Mouse (Mus musculus): ENCODE results near the gene Ank3. TPM values are rescaled to one million over a fixed set of nuclear protein-coding genes. Genes with fewer than 3 reads are reported as not detected.

Gene Ank3
- polyA plus RNA-seq, 2 experiments, result 3.1 to 5.3 TPM

- Histone ChIP-seq H3K9me3 (ENCODE audit: control insufficient read depth, low read length) (no peaks in the 10 kb centered on the region), H3K9ac (replicated peaks) (no peak overlapping the region), H3K36me3 (replicated peaks; ENCODE audit: control insufficient read depth, insufficient read depth, low read depth) (no peaks in the 10 kb centered on the region), H3K27ac (no peak overlapping the region), H3K27me3 (ENCODE audit: control insufficient read depth, insufficient read depth, low read length) (no peaks in the 10 kb centered on the region), H3K4me1 (replicated peaks; ENCODE audit: control insufficient read depth in 2 of 2, insufficient read depth in 2 of 2, low read length in 1 of 2) (peaks cover 3 to 18% of the 10 kb centered on the region in 2 experiments; a peak in 3 of 4 replicates), H3K4me2 (ENCODE audit: low read depth) (no peak overlapping the region), H3K4me3 (ENCODE audit: insufficient read depth in 1 of 2, low read depth in 2 of 2, low read length in 2 of 2) (no peak overlapping the region)
- DNase-seq (ENCODE audit: low read depth in 3 of 3, low spot score in 3 of 3) (no peak), ATAC-seq (ENCODE audit: insufficient read depth) (no peak)
- 13% methylated on average over 8 of the region's 8 CpGs for WGBS (ENCODE audit: insufficient replicate concordance)
- no peak for TF ChIP-seq EP300 (IDR thresholded peaks at IDR 0.05; ENCODE audit: low read depth)
- peak; percentile 73 for TF ChIP-seq CTCF (IDR thresholded peaks at IDR 0.05; ENCODE audit: low read depth)
Observed at GRCm38 (mm10) chr10:69781491-69781890, 382.9 kb downstream of the Ank3 start.

GRCm38 (mm10) chr10:69785235-69785634, 386.7 kb downstream of the Ank3 start:
- 15% methylated on average over 7 of the region's 7 CpGs for WGBS (ENCODE audit: insufficient replicate concordance)
- Histone ChIP-seq H3K9ac (replicated peaks) (no peak overlapping the region), H3K36me3 (replicated peaks; ENCODE audit: control insufficient read depth, insufficient read depth, low read depth) (no peaks in the 10 kb centered on the region), H3K4me1 (replicated peaks; ENCODE audit: control insufficient read depth in 2 of 2, insufficient read depth in 2 of 2, low read length in 1 of 2) (peaks cover 3 to 18% of the 10 kb centered on the region in 2 experiments; a peak in 3 of 4 replicates), H3K4me3 (ENCODE audit: insufficient read depth in 1 of 2, low read depth in 2 of 2, low read length in 2 of 2) (no peak overlapping the region), H3K27me3 (ENCODE audit: control insufficient read depth, insufficient read depth, low read length) (no peaks in the 10 kb centered on the region), H3K27ac (no peak overlapping the region), H3K9me3 (ENCODE audit: control insufficient read depth, low read length) (no peaks in the 10 kb centered on the region), H3K4me2 (ENCODE audit: low read depth) (peak overlapping the region; percentile 37)
- ATAC-seq (ENCODE audit: insufficient read depth), result peak; percentile 89
- TF ChIP-seq CTCF (IDR thresholded peaks at IDR 0.05; ENCODE audit: low read depth) (no peak), EP300 (IDR thresholded peaks at IDR 0.05; ENCODE audit: low read depth) (peak; percentile 56)
- DNase-seq (ENCODE audit: low read depth in 3 of 3, low spot score in 3 of 3), result no peak

GRCm38 (mm10) chr10:69785692-69786091, 387.1 kb downstream of the Ank3 start:
- Histone ChIP-seq H3K4me3 (ENCODE audit: insufficient read depth in 1 of 2, low read depth in 2 of 2, low read length in 2 of 2) (no peak overlapping the region), H3K27me3 (ENCODE audit: control insufficient read depth, insufficient read depth, low read length) (no peaks in the 10 kb centered on the region), H3K36me3 (replicated peaks; ENCODE audit: control insufficient read depth, insufficient read depth, low read depth) (no peaks in the 10 kb centered on the region), H3K9ac (replicated peaks) (no peak overlapping the region), H3K4me1 (replicated peaks; ENCODE audit: control insufficient read depth in 2 of 2, insufficient read depth in 2 of 2, low read length in 1 of 2) (peaks cover 3 to 18% of the 10 kb centered on the region in 2 experiments; a peak in 3 of 4 replicates), H3K9me3 (ENCODE audit: control insufficient read depth, low read length) (no peaks in the 10 kb centered on the region), H3K4me2 (ENCODE audit: low read depth) (peak overlapping the region; percentile 37), H3K27ac (no peak overlapping the region)
- DNase-seq (ENCODE audit: low read depth in 3 of 3, low spot score in 3 of 3) (no peak), ATAC-seq (ENCODE audit: insufficient read depth) (no peak)
- TF ChIP-seq CTCF (IDR thresholded peaks at IDR 0.05; ENCODE audit: low read depth), result no peak
- no peak for TF ChIP-seq EP300 (IDR thresholded peaks at IDR 0.05; ENCODE audit: low read depth)
- 66% methylated on average over 8 of the region's 8 CpGs for WGBS (ENCODE audit: insufficient replicate concordance)

- H3K9ac ChIP-seq (replicated peaks), result no peak overlapping the region
- peak overlapping the region in 1 of 2 experiments; percentile 17; a peak in 1 of 4 replicates for H3K4me3 ChIP-seq (ENCODE audit: insufficient read depth in 1 of 2, low read depth in 2 of 2, low read length in 2 of 2)
- TF ChIP-seq CTCF (IDR thresholded peaks at IDR 0.05; ENCODE audit: low read depth) (no peak), EP300 (IDR thresholded peaks at IDR 0.05; ENCODE audit: low read depth) (no peak)
- DNase-seq (ENCODE audit: low read depth in 3 of 3, low spot score in 3 of 3), result no peak
- no peak for ATAC-seq (ENCODE audit: insufficient read depth)
- no peaks in the 10 kb centered on the region for H3K36me3 ChIP-seq (replicated peaks; ENCODE audit: control insufficient read depth, insufficient read depth, low read depth)
- H3K27ac ChIP-seq, result no peak overlapping the region
- no peaks in the 10 kb centered on the region for H3K27me3 ChIP-seq (ENCODE audit: control insufficient read depth, insufficient read depth, low read length)
- H3K4me2 ChIP-seq (ENCODE audit: low read depth), result no peak overlapping the region
- peaks cover 3 to 18% of the 10 kb centered on the region in 2 experiments; a peak in 3 of 4 replicates for H3K4me1 ChIP-seq (replicated peaks; ENCODE audit: control insufficient read depth in 2 of 2, insufficient read depth in 2 of 2, low read length in 1 of 2)
- H3K9me3 ChIP-seq (ENCODE audit: control insufficient read depth, low read length), result no peaks in the 10 kb centered on the region
- 64% methylated on average over 13 of the region's 13 CpGs for WGBS (ENCODE audit: insufficient replicate concordance)
Observed at GRCm38 (mm10) chr10:69786220-69786993, 387.8 kb downstream of the Ank3 start.

GRCm38 (mm10) chr10:69787379-69787778, 388.8 kb downstream of the Ank3 start:
- no peaks in the 10 kb centered on the region for H3K9me3 ChIP-seq (ENCODE audit: control insufficient read depth, low read length)
- ATAC-seq (ENCODE audit: insufficient read depth) (no peak), DNase-seq (ENCODE audit: low read depth in 3 of 3, low spot score in 3 of 3) (no peak)
- H3K4me2 ChIP-seq (ENCODE audit: low read depth), result no peak overlapping the region
- no peak overlapping the region for H3K27ac ChIP-seq
- H3K36me3 ChIP-seq (replicated peaks; ENCODE audit: control insufficient read depth, insufficient read depth, low read depth), result no peaks in the 10 kb centered on the region
- no peak overlapping the region for H3K9ac ChIP-seq (replicated peaks)
- H3K4me3 ChIP-seq (ENCODE audit: insufficient read depth in 1 of 2, low read depth in 2 of 2, low read length in 2 of 2), result no peak overlapping the region
- TF ChIP-seq EP300 (IDR thresholded peaks at IDR 0.05; ENCODE audit: low read depth) (no peak), CTCF (IDR thresholded peaks at IDR 0.05; ENCODE audit: low read depth) (no peak)
- H3K27me3 ChIP-seq (ENCODE audit: control insufficient read depth, insufficient read depth, low read length), result no peaks in the 10 kb centered on the region
- H3K4me1 ChIP-seq (replicated peaks; ENCODE audit: control insufficient read depth in 2 of 2, insufficient read depth in 2 of 2, low read length in 1 of 2), result peaks cover 3 to 18% of the 10 kb centered on the region in 2 experiments; a peak in 3 of 4 replicates
- WGBS (ENCODE audit: insufficient replicate concordance), result 76% methylated on average over 10 of the region's 10 CpGs
